Mouse (Mus musculus) embryonic fibroblast, embryonic 13.5 days (primary cell): ENCODE data around the gene Nav1.

Experiments
- CTCF ChIP-seq: IDR thresholded peaks from 2 replicates; pipeline ENCODE4 v1.5.1; 2011; ENCODE audit warnings: mild to moderate bottlenecking, control low read depth, low read length, moderate library complexity, borderline replicate concordance; ENCODE audit not compliant: insufficient read depth
- POLR2A ChIP-seq: IDR thresholded peaks from 2 replicates; pipeline ENCODE4 v1.6.1; 2011; ENCODE audit warnings: low read depth, mild to moderate bottlenecking, control low read depth, low read length, moderate library complexity

- no peak for TF ChIP-seq POLR2A
- TF ChIP-seq CTCF: no peak
These were observed 68.4 kb downstream of the Nav1 start for GRCm38 (mm10) chr1:135538441-135539265.
